Mouse (Mus musculus) central nervous system, embryonic 18 days (tissue): ENCODE results near the gene Anp32a. TPM values are rescaled to one million over a fixed set of nuclear protein-coding genes. Genes with fewer than 3 reads are reported as not detected.

Experiments used
- polyA plus RNA-seq: library from polyadenylated mRNA; depleted of rRNA; stranded (reverse); fragments of >200 nt; gene quantifications from 2 replicates; pipeline ENCODE4 v1.2.3, GENCODE M21; 2012; rRNA removed

Gene Anp32a
- 385 and 401 TPM in 2 replicates for polyA plus RNA-seq

GRCm38 (mm10) chr9:62341123-62341486 is at the start of gene Anp32a:
TSS of gene Anp32a (plus strand) at chr9:62341293.

Other genes starting within 250 kb of the Anp32a start
- gene Glce, start 218.6 kb upstream of the Anp32a start, polyA plus RNA-seq, result 14.2 and 15.1 TPM in 2 replicates
- not detected in 2 replicates for gene Spesp1, start 59.1 kb upstream of the Anp32a start, polyA plus RNA-seq
- 57.3 and 58.0 TPM in 2 replicates for gene Coro2b, start 195.8 kb downstream of the Anp32a start, polyA plus RNA-seq